8 mouse cellular contexts compared by ENCODE assay signal in the genomic region with DNA sequence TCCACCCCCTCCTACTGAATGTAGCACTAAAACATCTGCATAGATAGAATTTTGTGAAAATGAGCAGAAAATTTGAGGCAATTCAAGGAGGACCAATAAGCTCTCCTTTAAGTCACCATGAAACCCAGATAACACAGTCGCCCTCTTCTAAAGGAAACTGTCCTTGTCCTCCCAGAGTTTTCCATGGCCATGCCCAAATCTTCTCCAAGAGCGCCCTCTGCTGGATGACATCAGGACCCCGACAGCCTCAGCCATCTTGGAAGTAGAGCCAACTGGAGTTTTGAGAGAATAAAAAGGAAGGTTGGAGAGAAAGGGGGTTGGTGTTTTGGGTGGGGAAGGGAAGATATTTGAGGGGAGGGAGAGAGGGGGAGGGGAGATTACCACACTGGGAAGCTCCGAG.
DNase-seq lines count a peak whose midpoint lies in the region; ATAC-seq and TF ChIP-seq lines count a peak whose summit lies in the region.

No protein-coding gene starts in this region.

- no peaks in the 10 kb centered on the region for H3K36me3 ChIP-seq in liver, embryonic 13.5 days
- no peaks in the 10 kb centered on the region for H3K36me3 ChIP-seq in neural tube, embryonic 13.5 days
- H3K36me3 ChIP-seq in stomach, postnatal 0 days (ENCODE audit: control insufficient read depth, insufficient read depth, low read length), result no peaks in the 10 kb centered on the region

- peak; percentile 95 for DNase-seq in 3T3-L1 (ENCODE audit: low read depth, low spot score)
- DNase-seq in adrenal gland, adult (ENCODE audit: inconsistent age in 2 of 2, low spot score in 1 of 2), result peak; percentile 89 to 97
- DNase-seq in gastrocnemius, postnatal 25 days, result peak; percentile 76
- peak; percentile 94 for DNase-seq in kidney, postnatal 10 days
- DNase-seq in liver, embryonic 13.5 days, result peak; percentile 15
- peak; percentile 87 for DNase-seq in stomach, postnatal 0 days (ENCODE audit: low spot score)

- no peak overlapping the region for H3K4me2 ChIP-seq in liver, embryonic 13.5 days
- no peak overlapping the region for H3K4me2 ChIP-seq in neural tube, embryonic 13.5 days
- H3K4me2 ChIP-seq in stomach, postnatal 0 days (replicated peaks; ENCODE audit: low read depth), result no peak overlapping the region

- no peak overlapping the region for H3K4me3 ChIP-seq in cortical plate, adult 2 months (ENCODE audit: insufficient read depth, low read length)
- H3K4me3 ChIP-seq in liver, embryonic 13.5 days (replicated peaks), result no peak overlapping the region
- H3K4me3 ChIP-seq in neural tube, embryonic 13.5 days, result no peak overlapping the region
- H3K4me3 ChIP-seq in stomach, postnatal 0 days (ENCODE audit: low read depth, low read length), result no peak overlapping the region

- no peaks in the 10 kb centered on the region for H3K9me3 ChIP-seq in liver, embryonic 13.5 days (replicated peaks)
- H3K9me3 ChIP-seq in neural tube, embryonic 13.5 days, result no peaks in the 10 kb centered on the region
- H3K9me3 ChIP-seq in stomach, postnatal 0 days (ENCODE audit: control insufficient read depth, low read length), result no peaks in the 10 kb centered on the region

- 0 out of 2 replicates have a peak, but pooled peaks have one; percentile 23 for ATAC-seq in liver, embryonic 13.5 days (ENCODE audit: low read depth)
- peak; percentile 66; the same call in 1 of the 2 replicates for ATAC-seq in neural tube, embryonic 13.5 days (ENCODE audit: low read depth)
- ATAC-seq in stomach, postnatal 0 days (ENCODE audit: low FRiP score, low TSS enrichment), result peak; percentile 65

- 10% methylated on average over 4 of the region's 4 CpGs for WGBS in liver, embryonic 13.5 days (ENCODE audit: insufficient replicate concordance)
- WGBS in neural tube, embryonic 13.5 days, result 19% methylated on average over 4 of the region's 4 CpGs
- 18% methylated on average over 4 of the region's 4 CpGs for WGBS in stomach, postnatal 0 days

- no peaks in the 10 kb centered on the region for H3K4me1 ChIP-seq in cortical plate, adult 2 months (ENCODE audit: control insufficient read depth, insufficient read depth, low read length)
- peaks cover 9% of the 10 kb centered on the region for H3K4me1 ChIP-seq in liver, embryonic 13.5 days (replicated peaks)
- peaks cover 9% of the 10 kb centered on the region for H3K4me1 ChIP-seq in neural tube, embryonic 13.5 days (replicated peaks)
- H3K4me1 ChIP-seq in stomach, postnatal 0 days (replicated peaks; ENCODE audit: control insufficient read depth, insufficient read depth), result peaks cover 4% of the 10 kb centered on the region; the same call in 1 of the 2 replicates

- H3K9ac ChIP-seq in liver, embryonic 13.5 days, result no peak overlapping the region
- H3K9ac ChIP-seq in neural tube, embryonic 13.5 days, result no peak overlapping the region
- no peak overlapping the region for H3K9ac ChIP-seq in stomach, postnatal 0 days (ENCODE audit: low read length)

- no peak overlapping the region for H3K27ac ChIP-seq in cortical plate, adult 2 months (ENCODE audit: insufficient read depth, low read length)
- H3K27ac ChIP-seq in liver, embryonic 13.5 days, result no peak overlapping the region
- no peak overlapping the region for H3K27ac ChIP-seq in neural tube, embryonic 13.5 days (replicated peaks)
- no peak overlapping the region for H3K27ac ChIP-seq in stomach, postnatal 0 days (replicated peaks)

- peaks cover 6% of the 10 kb centered on the region for H3K27me3 ChIP-seq in liver, embryonic 13.5 days
- peaks cover 13% of the 10 kb centered on the region; the same call in 1 of the 2 replicates for H3K27me3 ChIP-seq in neural tube, embryonic 13.5 days
- H3K27me3 ChIP-seq in stomach, postnatal 0 days (ENCODE audit: control insufficient read depth, insufficient read depth, low read length), result no peaks in the 10 kb centered on the region

- TF ChIP-seq EP300 in stomach, postnatal 0 days (optimal IDR thresholded peaks at IDR 0.05), result no peak

- TF ChIP-seq CTCF in cortical plate, adult 2 months (IDR thresholded peaks at IDR 0.05; ENCODE audit: extremely low read depth, insufficient read depth, low read length), result peak; percentile 83
- TF ChIP-seq CTCF in stomach, postnatal 0 days (IDR thresholded peaks at IDR 0.05; ENCODE audit: low read depth), result peak; percentile 94

- TF ChIP-seq POLR2A in cortical plate, adult 2 months (IDR thresholded peaks at IDR 0.05; ENCODE audit: extremely low read depth, insufficient read depth, low read length), result no peak

Comparison
In these comparisons a context has a peak if more than half of its experiments do, and no peak if none do; other contexts are left out.
1. DNase-seq: peak in every context shown above with its lines; median percentile 95 in 3T3-L1; 94 in kidney, postnatal 10 days; 93 in adrenal gland, adult; 87 in stomach, postnatal 0 days; 76 in gastrocnemius, postnatal 25 days; 15 in liver, embryonic 13.5 days.